Mouse (Mus musculus) megakaryocyte-erythroid progenitor cell, adult 5-6 weeks (primary cell): ENCODE data around the gene Ccdc134. TPM values are rescaled to one million over a fixed set of nuclear protein-coding genes. Genes with fewer than 3 reads are reported as not detected.

ENCODE experiments used
- ATAC-seq: replicated peaks from 2 replicates; pipeline ENCODE4 v1.8.0; 2016; ENCODE audit warnings: mild to moderate bottlenecking, inconsistent platforms; ENCODE audit not compliant: severe bottlenecking, poor library complexity, low FRiP score, low TSS enrichment
- total RNA-seq, 2 experiments: library from RNA; stranded (forward) in 1 of 2; stranded (reverse) in 1 of 2; fragments of 200-1000, 215-1000 nt in 1 of 2; fragments of >200 nt in 1 of 2; fragmentation: Nextera tagmentation in 1 of 2; gene quantifications; 2 replicates each; pipeline ENCODE4 v1.2.3; 2014 to 2017

The Ccdc134 gene
- total RNA-seq, 2 experiments from 2014 or later = 11.8 to 14.3 TPM

- peak; percentile 93 for ATAC-seq
Measured at GRCm38 (mm10) chr15:82146770-82147610, 19.3 kb downstream of the Ccdc134 start, which contains the start of gene Srebf2. Gene Srebf2 (plus strand): TSS chr15:82147181.

GRCm38 (mm10) chr15:82147611-82148111, 19.9 kb downstream of the Ccdc134 start:
- no peak for ATAC-seq

- ATAC-seq = no peak
Measured at GRCm38 (mm10) chr15:82148510-82148911, 20.8 kb downstream of the Ccdc134 start.

GRCm38 (mm10) chr15:82150042-82150441, 22.3 kb downstream of the Ccdc134 start:
- no peak for ATAC-seq

- no peak for ATAC-seq
Measured at GRCm38 (mm10) chr15:82151176-82151575, 23.5 kb downstream of the Ccdc134 start.

GRCm38 (mm10) chr15:82152022-82152421, 24.3 kb downstream of the Ccdc134 start:
- ATAC-seq = no peak

GRCm38 (mm10) chr15:82152435-82152834, 24.7 kb downstream of the Ccdc134 start:
- no peak for ATAC-seq

- no peak for ATAC-seq
Measured at GRCm38 (mm10) chr15:82156298-82156697, 28.6 kb downstream of the Ccdc134 start.

- 0 out of 2 replicates have a peak, but pooled peaks have one; percentile 30 for ATAC-seq
Measured at GRCm38 (mm10) chr15:82156902-82157301, 29.2 kb downstream of the Ccdc134 start.

GRCm38 (mm10) chr15:82158243-82159035, 30.7 kb downstream of the Ccdc134 start:
- no peak for ATAC-seq

- ATAC-seq = no peak
Measured at GRCm38 (mm10) chr15:82159471-82159870, 31.7 kb downstream of the Ccdc134 start.

- ATAC-seq = no peak
Measured at GRCm38 (mm10) chr15:82160731-82161640, 33.3 kb downstream of the Ccdc134 start.

GRCm38 (mm10) chr15:82161965-82162600, 34.4 kb downstream of the Ccdc134 start:
- ATAC-seq = no peak

GRCm38 (mm10) chr15:82163356-82164060, 35.8 kb downstream of the Ccdc134 start:
- ATAC-seq = no peak

- peak; percentile 69 for ATAC-seq
Measured at GRCm38 (mm10) chr15:82164061-82164399, 36.3 kb downstream of the Ccdc134 start.

GRCm38 (mm10) chr15:82164496-82164895, 36.8 kb downstream of the Ccdc134 start:
- no peak for ATAC-seq

- peak; percentile 53; the same call in 1 of the 2 replicates for ATAC-seq
Measured at GRCm38 (mm10) chr15:82165332-82166239, 37.9 kb downstream of the Ccdc134 start.
